Mouse (Mus musculus) retina, postnatal 7 days (tissue): ENCODE measurements around the gene Scn4a.
"Not testable (repeated sequence)": the region's sequence is repeated elsewhere in the genome, so short reads cannot be mapped to it uniquely, and the experiment has no call there.

Experiments
- DNase-seq: peaks from one replicate; pipeline ENCODE4 v3.0.0-alpha.2; 2012; ENCODE audit warnings: low read depth, low spot score

The Scn4a gene

GRCm38 (mm10) chr11:106353188-106353587 lies at the start of gene Scn4a:
Gene Scn4a (minus strand): TSS chr11:106353288.
- no peak for DNase-seq

- DNase-seq = no peak
These were observed 45.4 kb upstream of the Scn4a start for GRCm38 (mm10) chr11:106398481-106398880.

DNA sequence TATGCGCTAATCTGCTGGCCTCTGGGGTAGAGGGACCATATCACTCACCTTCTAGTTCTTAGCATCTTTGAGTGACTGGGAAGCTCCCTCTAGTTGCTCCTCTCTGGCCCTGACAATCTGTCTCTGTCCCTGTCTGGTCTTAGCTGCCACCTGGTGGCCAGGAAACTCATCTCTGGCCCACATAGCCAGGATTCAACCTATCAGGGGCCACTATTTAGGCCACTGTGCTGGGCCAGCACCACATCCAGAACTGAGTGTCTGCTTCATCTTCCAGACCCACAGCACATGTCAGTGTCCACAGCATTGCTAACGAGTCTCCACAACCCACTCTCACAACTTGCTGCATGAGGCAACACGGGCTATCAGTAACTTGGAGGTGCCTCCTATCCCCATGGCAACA lies 44.6 kb upstream of the Scn4a start:
- DNase-seq = peak; percentile 20

DNA sequence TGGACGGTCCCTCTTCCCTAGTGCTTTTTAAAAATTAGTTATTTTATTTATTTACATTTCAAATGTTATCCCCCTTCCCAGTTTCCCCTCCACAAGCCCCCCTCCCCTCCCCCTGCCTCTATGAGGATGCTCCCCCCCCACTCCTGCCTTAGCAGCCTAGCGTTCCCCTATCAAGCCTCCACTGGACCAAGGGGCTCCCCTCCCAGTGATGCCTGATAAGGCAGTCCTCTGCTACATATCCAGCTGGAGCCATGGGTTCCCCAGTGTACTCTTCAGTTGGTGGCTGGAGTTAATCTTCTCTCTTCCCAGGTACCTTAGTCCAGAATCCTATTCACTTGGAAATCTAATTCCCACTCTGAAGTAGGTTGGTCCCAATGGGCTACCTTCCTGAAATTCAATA lies 41.0 kb upstream of the Scn4a start:
- DNase-seq = not testable (repeated sequence)

- no peak for DNase-seq
These were observed 40.2 kb upstream of the Scn4a start for GRCm38 (mm10) chr11:106393331-106393616.

DNA sequence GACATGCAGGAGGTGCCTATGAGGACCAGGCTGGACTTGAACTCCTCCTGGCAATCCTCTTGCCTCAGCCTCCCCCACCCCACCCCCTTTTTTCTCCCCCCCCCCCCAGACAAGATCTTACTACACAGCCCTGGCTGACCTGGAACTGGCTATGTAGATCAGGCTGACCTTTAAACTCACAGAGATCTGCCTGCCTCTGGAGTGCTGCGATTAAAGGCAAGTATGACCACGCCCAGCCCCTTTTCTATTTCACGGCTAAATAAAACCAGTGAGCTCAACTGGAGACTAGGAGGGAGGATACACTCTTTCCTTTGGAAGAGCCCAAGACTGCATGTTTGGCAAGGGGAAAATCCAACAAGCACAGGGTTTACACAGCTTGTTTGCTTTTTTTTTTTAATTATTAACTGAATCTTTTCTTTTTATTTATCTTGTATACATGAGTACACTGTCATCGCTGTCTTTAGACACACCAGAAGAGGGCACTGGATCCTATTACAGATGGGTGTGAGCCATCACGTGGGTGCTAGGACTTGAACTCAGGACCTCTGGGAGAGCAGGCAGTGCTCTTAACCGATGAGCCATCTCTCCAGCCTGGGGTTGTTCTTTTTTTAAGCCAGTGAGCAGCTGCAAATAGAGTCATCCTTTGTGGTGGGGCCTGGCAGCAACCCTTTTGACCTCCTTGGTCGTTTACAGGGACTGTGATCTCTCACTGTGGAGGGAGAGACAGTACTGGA lies 39.7 kb upstream of the Scn4a start:
- DNase-seq = no peak

- peak; percentile 69 for DNase-seq
These were observed 38.6 kb upstream of the Scn4a start for GRCm38 (mm10) chr11:106391546-106392188.

DNA sequence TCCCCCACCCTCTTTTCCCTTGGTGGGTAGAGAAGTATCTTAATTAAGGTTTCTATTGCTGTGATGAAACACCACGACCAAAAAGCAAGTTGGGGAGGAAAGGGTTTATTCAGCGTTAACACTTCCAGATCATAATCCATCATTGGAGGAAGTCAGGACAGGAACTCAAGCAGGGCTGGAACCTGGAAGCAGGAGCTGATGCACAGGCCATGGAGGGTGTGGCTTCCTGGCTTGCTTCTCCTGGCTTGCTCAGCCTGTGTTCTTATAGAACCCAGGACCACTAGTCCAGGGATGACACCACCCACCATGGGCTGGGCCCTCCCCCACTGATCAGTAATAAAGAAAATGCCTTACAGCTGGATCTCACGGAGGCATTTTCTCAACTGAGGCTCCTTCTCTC lies 37.7 kb upstream of the Scn4a start:
- DNase-seq = no peak

DNA sequence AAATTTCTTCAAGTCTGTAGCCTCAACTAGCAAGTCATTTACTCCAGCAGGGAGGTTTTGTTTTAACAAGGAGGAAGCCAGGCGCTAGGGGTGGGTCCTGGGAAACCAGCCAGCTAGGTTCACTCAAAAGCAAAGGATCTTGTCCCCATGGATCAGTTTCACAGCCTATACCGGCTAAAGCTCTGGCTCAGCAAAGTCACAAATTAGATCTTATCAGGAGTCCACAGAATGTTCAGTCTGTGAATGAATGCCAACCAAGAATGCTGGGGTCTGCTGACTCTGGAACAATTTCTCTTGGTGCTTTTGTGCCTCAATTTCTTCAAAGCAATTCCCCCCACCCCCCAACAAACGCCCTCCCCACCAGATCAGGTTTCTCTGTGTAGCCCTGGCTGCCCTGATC lies 36.5 kb upstream of the Scn4a start:
- DNase-seq = no peak

GRCm38 (mm10) chr11:106387791-106388216 lies 34.7 kb upstream of the Scn4a start, which contains the start of gene Icam2:
Gene Icam2 (minus strand): TSS chr11:106388075.
- no peak for DNase-seq

DNA sequence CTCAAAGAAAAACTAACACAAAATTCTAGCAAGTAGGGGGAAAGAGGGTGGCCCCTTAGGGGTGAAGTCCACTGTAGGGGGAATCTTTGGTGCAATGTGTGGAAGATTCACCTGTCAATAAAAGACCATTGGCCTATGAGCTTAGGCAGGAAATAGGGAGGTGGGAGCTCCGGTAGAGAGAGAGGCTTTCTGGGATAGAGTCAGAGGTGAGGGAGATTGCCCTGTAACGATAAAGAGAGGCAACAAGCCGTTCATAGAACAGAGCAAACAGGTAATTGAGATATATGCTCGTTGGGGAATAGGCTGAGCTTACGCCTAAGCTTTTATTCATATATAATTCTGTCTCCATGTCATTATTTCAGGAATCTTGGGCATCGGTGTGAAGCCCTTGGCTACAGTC lies 33.9 kb upstream of the Scn4a start:
- no peak for DNase-seq

GRCm38 (mm10) chr11:106386409-106386808 lies 33.3 kb upstream of the Scn4a start:
- DNase-seq = no peak

DNA sequence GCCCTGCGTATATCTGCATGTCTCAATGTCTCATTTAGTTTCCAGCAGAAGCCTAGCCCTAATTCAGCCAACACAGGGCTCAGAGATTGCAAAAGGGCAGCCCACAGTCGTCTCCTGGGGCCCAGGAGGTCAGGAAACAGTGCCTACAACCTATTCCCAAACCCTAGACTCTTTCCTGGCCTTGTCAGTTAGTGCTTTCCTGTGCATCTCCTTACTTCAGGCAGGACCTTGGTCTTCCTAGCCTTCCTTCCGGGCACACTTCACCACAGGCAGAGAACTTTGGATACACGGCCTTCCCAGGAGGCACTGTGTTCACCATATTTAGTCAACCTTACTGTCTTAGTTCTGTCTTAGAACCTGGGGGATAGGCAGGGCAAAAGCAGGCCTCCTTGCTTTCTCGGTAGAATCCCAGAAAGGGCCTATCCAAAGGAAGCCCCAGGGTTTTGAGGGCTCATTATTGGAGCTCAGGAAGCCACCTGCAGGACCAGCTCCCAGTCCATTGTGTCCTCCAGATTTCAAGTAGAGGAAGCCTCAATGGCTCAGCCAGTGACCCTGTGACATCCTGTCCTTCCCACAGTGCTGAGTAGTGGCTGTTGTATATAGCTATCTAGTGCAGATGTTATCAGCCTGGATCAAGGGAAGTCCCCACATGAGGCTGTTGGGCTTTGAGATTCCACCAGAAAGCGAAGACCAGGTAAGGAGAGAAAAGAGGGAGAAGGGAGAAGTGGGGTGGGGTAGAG lies 30.1 kb upstream of the Scn4a start:
- no peak for DNase-seq

DNA sequence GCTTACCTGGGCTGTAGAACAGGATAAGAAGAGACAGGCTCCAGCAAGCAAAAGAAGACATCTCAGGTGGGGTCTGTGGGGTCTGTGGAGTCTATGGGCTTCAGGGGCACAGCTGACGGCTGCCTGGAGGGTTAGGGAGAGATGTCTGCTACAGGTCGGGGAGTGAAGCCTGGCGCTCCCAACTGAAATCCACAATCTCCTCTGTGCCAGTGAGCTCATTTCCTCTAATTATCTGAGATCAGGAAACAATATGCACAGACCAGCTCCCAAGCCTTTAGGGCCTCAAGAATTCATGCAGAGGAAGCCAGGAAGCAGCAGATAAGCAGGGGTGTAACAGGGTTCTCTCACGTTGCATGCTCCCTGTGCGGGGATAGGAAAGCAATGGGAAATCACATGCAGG lies 29.3 kb upstream of the Scn4a start:
- DNase-seq = no peak

- DNase-seq = no peak
These were observed 28.8 kb upstream of the Scn4a start for GRCm38 (mm10) chr11:106381883-106382282.

DNA sequence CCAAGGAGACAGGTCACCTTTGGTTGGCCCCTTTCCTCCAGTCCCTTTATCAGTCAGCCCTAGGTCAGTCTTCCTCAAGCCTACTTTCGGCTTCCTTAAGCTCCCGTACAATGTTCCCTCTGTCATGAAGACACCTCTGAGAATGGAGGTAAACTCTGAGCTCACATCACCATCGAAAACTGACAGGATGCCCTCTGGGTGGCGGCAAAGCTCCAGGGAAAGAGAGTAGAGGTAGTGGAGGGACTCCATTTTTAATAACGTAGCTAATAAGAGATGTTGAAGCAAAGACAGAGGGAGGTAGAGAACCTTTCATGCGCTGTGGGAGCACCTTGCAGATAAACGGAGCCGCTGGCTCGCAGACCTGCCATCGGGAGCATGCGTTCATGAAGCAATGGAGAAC lies 27.9 kb upstream of the Scn4a start:
- no peak for DNase-seq

DNA sequence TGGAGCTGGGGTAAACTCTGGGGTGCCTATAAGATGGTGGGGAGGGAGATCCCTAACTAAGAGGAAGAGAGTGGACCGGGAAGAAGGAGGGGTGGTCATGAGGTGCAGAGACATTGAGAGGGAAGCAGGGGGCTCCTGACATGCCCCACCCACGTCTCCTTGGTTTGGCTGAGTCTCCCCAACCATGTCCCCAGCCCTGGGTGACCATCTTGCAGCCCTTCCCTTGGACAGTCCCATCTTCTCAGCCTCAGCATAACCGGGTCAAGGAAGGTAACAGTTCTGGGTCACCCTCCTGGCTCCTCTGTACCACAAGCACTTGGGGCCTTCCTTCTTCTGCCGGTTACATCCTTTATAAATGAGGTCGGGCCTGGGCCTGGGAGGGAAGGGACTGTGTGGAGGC lies 21.9 kb upstream of the Scn4a start:
- no peak for DNase-seq

GRCm38 (mm10) chr11:106374559-106374958 lies 21.5 kb upstream of the Scn4a start:
- DNase-seq = no peak

GRCm38 (mm10) chr11:106373998-106374397 lies 20.9 kb upstream of the Scn4a start:
- DNase-seq = no peak

GRCm38 (mm10) chr11:106366316-106366715 lies 13.2 kb upstream of the Scn4a start:
- peak; percentile 82 for DNase-seq

GRCm38 (mm10) chr11:106365366-106365765 lies 12.3 kb upstream of the Scn4a start, which contains the start of gene Prr29:
Gene Prr29 (plus strand): TSS chr11:106365472.
- DNase-seq = no peak

DNA sequence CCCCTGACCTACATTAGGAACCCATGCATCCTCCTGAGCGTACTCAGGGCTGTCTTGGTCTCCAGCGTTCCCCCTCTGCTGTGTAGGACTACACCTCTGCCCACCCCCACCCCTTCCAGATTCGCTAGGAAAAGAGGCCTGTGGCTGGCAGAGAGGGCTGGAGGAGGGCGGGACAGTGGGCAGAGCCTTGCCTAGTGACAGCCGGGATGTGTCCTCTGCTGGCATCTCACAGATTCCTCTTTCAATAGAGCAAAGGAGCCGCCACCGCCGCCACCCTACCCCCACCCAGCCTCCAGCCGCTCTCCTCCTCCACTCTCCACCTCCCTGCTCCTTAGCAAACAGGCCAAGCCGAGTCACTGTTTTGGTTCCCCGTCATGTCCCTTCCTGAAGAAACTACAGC lies 11.6 kb upstream of the Scn4a start:
- DNase-seq = no peak

- DNase-seq = peak; percentile 27
These were observed 6.3 kb upstream of the Scn4a start for GRCm38 (mm10) chr11:106359350-106359749.
